Mouse (Mus musculus) frontal cortex, adult 2 months (tissue): ENCODE results near the gene Bnc2. TPM values are rescaled to one million over a fixed set of nuclear protein-coding genes. Genes with fewer than 3 reads are reported as not detected.
A peak's percentile ranks its signal among the peaks of the same experiment; 100 is the strongest.

Experiments
- DNase-seq, 2 experiments: peaks; one replicate each; pipeline ENCODE4 v3.0.0; 2022; ENCODE audit warnings: low spot score in 1 of 2; ENCODE audit errors: extremely low spot score in 1 of 2
- polyA plus RNA-seq: library from polyadenylated mRNA; depleted of rRNA; stranded (reverse); fragments of >200 nt; gene quantifications from 2 replicates; pipeline ENCODE4 v1.2.3, GENCODE M21; 2012

The Bnc2 gene
- polyA plus RNA-seq, 1 experiment, result 0.80 TPM

GRCm38 (mm10) chr4:84449246-84450005 lies 225.6 kb downstream of the Bnc2 start:
- DNase-seq, result no peak

GRCm38 (mm10) chr4:84433324-84433723 lies 241.8 kb downstream of the Bnc2 start:
- no peak for DNase-seq

GRCm38 (mm10) chr4:84431677-84432515 lies 243.2 kb downstream of the Bnc2 start:
- no peak for DNase-seq

GRCm38 (mm10) chr4:84427955-84428354 lies 247.1 kb downstream of the Bnc2 start:
- no peak for DNase-seq

- no peak for DNase-seq
Observed at GRCm38 (mm10) chr4:84411431-84411830, 263.6 kb downstream of the Bnc2 start.

- no peak for DNase-seq
Observed at GRCm38 (mm10) chr4:84407328-84408028, 267.6 kb downstream of the Bnc2 start.

- DNase-seq, result no peak
Observed at GRCm38 (mm10) chr4:84403356-84404145, 271.5 kb downstream of the Bnc2 start.

GRCm38 (mm10) chr4:84388991-84389390 lies 286.1 kb downstream of the Bnc2 start:
- DNase-seq, result peak; percentile 37 to 62

GRCm38 (mm10) chr4:84385156-84385555 lies 289.9 kb downstream of the Bnc2 start:
- no peak for DNase-seq

- DNase-seq, result no peak
Observed at GRCm38 (mm10) chr4:84379289-84379688, 295.8 kb downstream of the Bnc2 start.

GRCm38 (mm10) chr4:84377513-84377912 lies 297.6 kb downstream of the Bnc2 start:
- DNase-seq, result peak in 1 of 2 experiments; percentile 19

- no peak for DNase-seq
Observed at GRCm38 (mm10) chr4:84362337-84362823, 312.7 kb downstream of the Bnc2 start.

GRCm38 (mm10) chr4:84361165-84361564 lies 313.9 kb downstream of the Bnc2 start:
- DNase-seq, result no peak

- DNase-seq, result no peak
Observed at GRCm38 (mm10) chr4:84359996-84360395, 315.1 kb downstream of the Bnc2 start.

- DNase-seq, result no peak
Observed at GRCm38 (mm10) chr4:84358204-84358603, 316.9 kb downstream of the Bnc2 start.

- DNase-seq, result no peak
Observed at GRCm38 (mm10) chr4:84357382-84357781, 317.7 kb downstream of the Bnc2 start.

- DNase-seq, result no peak
Observed at GRCm38 (mm10) chr4:84356468-84357153, 318.5 kb downstream of the Bnc2 start.

GRCm38 (mm10) chr4:84352656-84353055 lies 322.4 kb downstream of the Bnc2 start:
- DNase-seq, result no peak

GRCm38 (mm10) chr4:84349536-84349935 lies 325.5 kb downstream of the Bnc2 start:
- no peak for DNase-seq

GRCm38 (mm10) chr4:84339172-84339571 lies 335.9 kb downstream of the Bnc2 start:
- DNase-seq, result no peak
